Mouse (Mus musculus) MEL (cell line): ENCODE data around the gene Xiap.

Experiments used
- BHLHE40 ChIP-seq: IDR thresholded peaks from 2 replicates; pipeline ENCODE4 v1.6.1; 2012; ENCODE audit warnings: low read depth, mild to moderate bottlenecking, inconsistent platforms, low read length, improper control_type of control experiment, borderline replicate concordance
- CHD1 ChIP-seq: IDR thresholded peaks from 2 replicates; pipeline ENCODE4 v1.6.1; 2012; ENCODE audit warnings: low read depth, mild to moderate bottlenecking, inconsistent platforms, low read length, improper control_type of control experiment
- CTCF ChIP-seq, 3 experiments: IDR thresholded peaks in 2 of 3; conservative IDR thresholded peaks in 1 of 3; 2 replicates each; pipeline ENCODE4 v1.5.1; 2011 to 2012; ENCODE audit warnings: low read length in 3 of 3, low read depth in 2 of 3, mild to moderate bottlenecking in 2 of 3, improper control_type of control experiment in 1 of 3, inconsistent platforms in 1 of 3, mixed read lengths in 1 of 3, moderate library complexity in 1 of 3; ENCODE audit not compliant: control insufficient read depth in 1 of 3, insufficient read depth in 1 of 3, poor library complexity in 1 of 3, severe bottlenecking in 1 of 3
- E2F4 ChIP-seq: IDR thresholded peaks from 2 replicates; pipeline ENCODE4 v1.6.1; 2011; ENCODE audit warnings: low read depth, low read length, improper control_type of control experiment, borderline replicate concordance
- GATA1 ChIP-seq: IDR thresholded peaks from 2 replicates; pipeline ENCODE4 v1.6.1; 2011; ENCODE audit warnings: low read depth, low read length, improper control_type of control experiment
- KAT2A ChIP-seq: conservative IDR thresholded peaks from 2 replicates; pipeline ENCODE4 v1.6.1; 2012; ENCODE audit warnings: low read depth, low read length, improper control_type of control experiment, inconsistent platforms
- MAZ ChIP-seq: IDR thresholded peaks from 2 replicates; pipeline ENCODE4 v1.6.1; 2012; ENCODE audit warnings: low read depth, mild to moderate bottlenecking, inconsistent platforms, low read length, improper control_type of control experiment
- POLR2A ChIP-seq, 2 experiments: IDR thresholded peaks; 2 replicates each; pipeline ENCODE4 v1.6.1; 2011 to 2012; ENCODE audit warnings: low read length in 2 of 2, mild to moderate bottlenecking in 2 of 2, control low read depth in 1 of 2, improper control_type of control experiment in 1 of 2, low read depth in 1 of 2, moderate library complexity in 1 of 2; ENCODE audit not compliant: control insufficient read depth in 1 of 2, insufficient read depth in 1 of 2, poor library complexity in 1 of 2
- TBP ChIP-seq: IDR thresholded peaks from 2 replicates; pipeline ENCODE4 v1.8.0; 2011; ENCODE audit warnings: low read depth, low read length, improper control_type of control experiment
- ZC3H11A ChIP-seq: IDR thresholded peaks from 2 replicates; pipeline ENCODE4 v1.6.1; 2012; ENCODE audit warnings: low read depth, mild to moderate bottlenecking, inconsistent platforms, low read length, improper control_type of control experiment

DNA sequence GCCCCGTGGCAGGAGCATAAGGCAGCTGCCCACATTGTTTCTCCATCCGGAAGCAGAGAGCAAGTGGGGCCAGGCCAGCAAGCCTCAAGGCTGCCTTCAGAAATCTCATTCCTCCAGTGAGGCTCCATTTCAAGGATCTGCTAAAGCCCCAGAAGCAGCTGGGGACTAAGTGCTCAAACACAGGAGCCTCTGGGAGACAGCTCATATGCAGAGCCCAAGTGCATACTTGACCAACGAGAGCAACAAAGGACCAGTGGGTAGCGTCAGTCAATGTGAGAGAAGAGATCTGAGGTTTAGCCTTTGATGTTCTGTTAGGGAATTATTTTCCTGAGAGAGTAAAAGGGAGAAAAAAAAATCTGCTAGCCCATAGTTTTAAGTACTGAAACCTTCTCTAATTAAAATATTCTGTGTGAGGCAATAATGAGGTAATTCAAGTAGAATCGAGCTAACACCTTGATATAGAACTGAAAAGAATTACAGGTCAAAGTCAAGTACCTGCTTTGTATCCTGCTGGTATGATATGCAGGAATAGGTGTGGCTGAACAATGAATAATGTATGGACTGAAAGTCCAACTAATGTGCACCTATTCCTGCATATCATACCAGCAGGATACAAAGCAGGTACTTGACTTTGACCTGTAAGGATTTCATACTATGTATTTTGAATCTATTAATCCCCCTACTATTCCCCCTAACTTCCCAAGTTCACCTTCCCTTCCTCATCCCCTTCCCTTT lies 65.7 kb downstream of the Xiap start:
- no peak for TF ChIP-seq MAZ
- TF ChIP-seq POLR2A (IDR thresholded peaks at IDR 0.05; ENCODE audit: control insufficient read depth in 1 of 2, insufficient read depth in 1 of 2, low read depth in 1 of 2, low read length in 2 of 2, poor library complexity in 1 of 2): no peak
- no peak for TF ChIP-seq CHD1
- no peak for TF ChIP-seq ZC3H11A
- no peak for TF ChIP-seq CTCF (IDR thresholded peaks at IDR 0.05 in 2 of 3, conservative IDR thresholded peaks at IDR 0.05 in 1 of 3; ENCODE audit: control insufficient read depth in 1 of 3, insufficient read depth in 1 of 3, low read depth in 2 of 3, low read length in 3 of 3, poor library complexity in 1 of 3, severe bottlenecking in 1 of 3)
- TF ChIP-seq BHLHE40: no peak
- TF ChIP-seq E2F4: no peak
- no peak for TF ChIP-seq TBP
- TF ChIP-seq KAT2A: no peak
- no peak for TF ChIP-seq GATA1
